Mouse (Mus musculus) forelimb bud, embryonic 11.5 days (tissue): Measurements from ENCODE around the gene G6pdx.

ENCODE experiments used
- DNase-seq: peaks from one replicate; pipeline ENCODE4 v3.0.0-alpha.2; 2012; ENCODE audit warnings: low read depth, low spot score

The G6pdx gene

DNA sequence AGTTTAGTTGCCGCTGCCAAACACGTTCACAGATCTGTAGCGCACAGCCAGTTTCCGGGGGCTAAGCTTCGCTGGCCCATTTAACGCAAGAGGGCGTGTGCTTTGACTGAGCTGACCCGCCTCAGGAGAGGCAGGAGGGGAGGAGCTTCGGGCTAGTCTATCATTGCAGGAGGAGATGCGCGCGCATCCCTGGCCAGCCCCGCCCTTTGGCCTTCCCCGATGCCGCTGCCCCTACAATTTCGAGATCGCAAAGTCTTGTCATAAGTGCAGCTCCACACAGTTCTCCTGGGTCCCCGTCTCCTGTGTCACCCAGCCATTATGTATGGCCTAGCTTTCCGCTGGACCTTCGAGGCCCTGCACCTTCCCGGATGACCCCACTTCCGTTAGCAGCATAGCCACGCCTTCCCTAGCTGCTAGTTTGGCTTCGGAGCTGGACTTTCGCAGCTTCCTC lies at the start of gene G6pdx:
Gene G6pdx, minus strand, starts transcription at position 369 of the 451 bp plus-strand sequence.
- peak; percentile 81 for DNase-seq

DNA sequence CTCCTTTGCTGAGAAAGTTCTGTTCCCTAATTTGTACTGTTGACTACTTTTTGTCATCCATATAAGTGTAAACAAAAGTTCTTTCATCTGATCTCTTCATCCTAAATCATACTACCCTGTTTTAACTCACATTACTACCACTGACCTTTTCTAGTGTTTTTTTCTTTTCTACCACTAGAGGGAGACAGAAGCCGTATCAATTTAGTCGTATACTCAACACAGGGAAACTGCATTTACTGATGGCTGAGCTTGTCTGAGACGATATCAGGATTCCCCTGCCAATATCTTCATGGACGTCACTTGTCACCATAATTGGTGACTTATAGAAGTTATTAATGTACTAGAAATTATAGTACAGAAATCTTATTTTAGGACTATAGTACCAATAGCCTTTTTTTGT lies 23.8 kb upstream of the G6pdx start:
- peak; percentile 30 for DNase-seq

DNA sequence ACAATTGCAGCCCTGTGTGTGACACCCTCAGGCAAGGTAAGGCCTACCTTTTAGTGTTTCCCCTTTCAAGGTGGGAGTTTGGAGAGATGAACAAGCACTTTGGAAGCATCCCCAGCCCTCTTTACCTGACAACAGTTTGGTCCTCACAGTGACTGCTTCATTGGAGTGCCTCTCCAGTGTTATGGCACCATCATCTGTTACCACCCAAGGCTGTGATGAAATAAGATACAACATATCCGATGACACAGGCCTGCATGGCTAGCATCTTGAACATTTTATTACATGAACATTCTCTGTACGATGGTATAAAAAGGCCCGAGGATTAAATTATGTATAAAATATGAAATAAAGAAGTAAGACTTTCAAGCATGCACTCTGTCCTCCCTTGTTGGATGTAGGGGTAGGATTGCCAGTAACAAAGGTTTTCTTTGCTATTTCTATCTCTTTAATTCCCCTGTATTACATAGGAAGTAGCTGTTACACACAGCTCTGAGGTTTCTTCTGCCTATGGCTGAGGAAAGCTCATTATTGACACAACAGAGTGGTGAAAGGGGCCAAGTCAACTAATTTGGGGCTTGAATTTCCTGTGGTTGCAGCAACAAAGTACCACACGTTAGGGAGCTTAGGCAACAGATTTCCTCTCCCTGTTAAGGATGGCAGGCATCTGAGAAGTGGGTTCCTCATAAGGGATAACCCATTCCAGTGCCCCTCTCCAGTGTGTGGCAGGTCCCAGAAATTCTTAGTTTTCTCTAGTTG lies 22.3 kb upstream of the G6pdx start:
- no peak for DNase-seq

DNA sequence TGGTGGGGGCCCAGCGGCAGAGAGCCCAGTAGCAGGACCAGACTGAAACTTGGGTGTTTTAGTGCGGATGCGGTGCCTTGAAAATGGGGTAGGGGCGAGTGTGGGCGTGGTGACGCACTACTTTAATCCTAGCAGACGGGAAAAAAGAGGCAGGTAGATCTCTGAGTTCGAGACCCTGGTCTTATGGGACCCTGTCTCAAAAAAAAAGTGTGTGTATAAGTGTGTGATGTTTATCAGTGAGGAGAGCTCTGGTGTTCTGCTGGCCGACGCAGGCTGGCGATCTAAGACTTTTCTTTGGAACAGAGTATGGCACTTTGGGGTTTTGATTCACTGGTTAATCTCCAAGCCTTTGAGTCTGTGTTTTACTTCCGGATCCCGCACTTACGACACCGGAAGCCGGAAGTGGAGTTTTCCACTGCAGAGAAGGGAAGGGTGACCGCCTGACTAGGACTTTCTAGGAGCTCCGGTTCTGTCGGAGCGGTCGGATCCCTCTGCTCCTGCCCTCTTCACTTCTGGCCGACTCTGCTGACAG lies 362 bp upstream of the G6pdx start:
- peak; percentile 77 for DNase-seq

DNA sequence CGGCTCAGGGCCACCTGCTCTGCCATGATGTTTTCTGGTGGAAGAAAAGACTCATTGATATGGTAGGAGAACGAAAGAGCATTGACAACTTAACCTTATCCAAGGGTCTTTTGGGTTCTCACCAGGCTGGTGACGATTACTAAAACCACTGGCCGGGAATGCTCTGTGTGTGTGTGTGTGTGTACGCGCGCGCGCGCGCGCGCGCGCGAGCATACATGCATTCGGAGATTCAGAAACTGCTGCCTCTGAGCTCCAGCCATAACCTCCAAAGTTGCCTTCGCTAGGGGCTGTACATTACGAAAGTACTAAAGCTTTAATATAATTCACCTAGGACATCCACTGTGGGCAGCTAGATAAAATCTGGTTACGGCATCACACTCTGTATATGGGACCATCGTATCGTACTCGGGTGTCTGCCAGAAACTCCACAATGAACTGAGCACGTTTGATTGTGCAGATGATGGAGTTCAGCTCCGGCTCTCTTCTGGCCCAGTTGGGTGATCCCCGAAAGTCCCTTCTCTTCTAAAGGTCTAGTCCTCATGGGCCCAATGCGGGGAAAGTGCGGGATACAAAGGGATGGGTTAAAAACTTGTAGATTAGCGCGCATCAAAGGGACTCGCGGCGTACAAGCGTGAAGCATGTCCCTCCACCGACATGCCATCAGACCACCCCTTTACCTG lies 708 bp downstream of the G6pdx start:
- peak; percentile 7 for DNase-seq

DNA sequence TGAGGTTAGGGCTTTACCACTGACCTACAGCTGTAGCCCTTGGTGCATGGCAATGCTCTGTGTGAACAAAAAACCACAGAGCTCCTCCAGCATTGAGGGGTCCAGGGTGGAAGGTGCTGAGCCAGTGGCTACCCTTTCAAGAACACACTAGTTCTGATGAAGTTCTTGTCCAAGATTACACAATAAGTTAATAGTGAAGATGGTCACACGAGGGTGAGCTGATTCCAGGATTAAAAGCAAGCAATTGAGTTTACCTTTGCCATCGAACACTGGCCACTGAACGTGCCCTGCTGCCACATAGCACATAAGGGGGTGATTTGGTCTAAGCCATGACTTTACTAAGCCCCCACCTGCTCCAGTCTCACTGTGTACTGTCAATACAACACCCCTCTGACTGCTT lies 1.9 kb downstream of the G6pdx start:
- no peak for DNase-seq

DNA sequence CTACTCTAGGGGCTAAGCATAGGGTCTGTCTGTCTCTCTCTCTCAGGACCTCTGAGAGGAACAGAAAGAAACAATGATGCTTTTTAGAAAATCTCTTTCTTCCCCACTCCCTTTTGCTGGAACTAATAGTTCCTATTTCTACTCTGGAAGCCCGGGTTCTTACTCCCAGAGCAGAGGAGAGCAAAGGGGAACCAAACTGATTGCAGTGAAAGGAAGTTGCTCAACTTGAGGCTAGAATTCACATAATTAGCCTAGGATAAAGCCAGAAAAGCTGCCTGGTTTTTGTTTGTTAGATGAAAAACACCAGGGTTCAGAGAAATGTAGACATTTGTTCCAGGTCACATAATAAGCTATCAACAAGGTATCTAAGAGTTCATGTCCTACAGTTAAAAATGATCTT lies 2.7 kb downstream of the G6pdx start:
- DNase-seq = no peak

DNA sequence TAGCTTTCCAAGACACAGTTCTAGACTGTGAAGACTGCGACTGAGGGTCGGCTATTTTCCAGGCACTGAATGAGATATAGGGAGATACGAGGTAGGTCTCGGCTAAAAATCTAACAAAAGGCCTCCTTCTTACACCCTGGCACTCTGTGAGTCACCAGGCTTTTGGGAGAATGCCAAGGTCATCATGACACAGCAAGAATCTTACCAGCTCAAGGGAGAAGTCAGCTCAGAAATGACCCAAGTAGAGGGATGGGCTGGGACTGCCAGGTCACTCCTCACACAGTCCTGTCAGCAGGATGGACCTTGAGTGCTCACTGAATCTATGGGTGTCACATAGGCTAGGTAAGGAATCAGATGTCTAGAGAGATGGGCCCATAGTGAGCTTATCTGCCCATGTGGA lies 3.8 kb downstream of the G6pdx start:
- no peak for DNase-seq

DNA sequence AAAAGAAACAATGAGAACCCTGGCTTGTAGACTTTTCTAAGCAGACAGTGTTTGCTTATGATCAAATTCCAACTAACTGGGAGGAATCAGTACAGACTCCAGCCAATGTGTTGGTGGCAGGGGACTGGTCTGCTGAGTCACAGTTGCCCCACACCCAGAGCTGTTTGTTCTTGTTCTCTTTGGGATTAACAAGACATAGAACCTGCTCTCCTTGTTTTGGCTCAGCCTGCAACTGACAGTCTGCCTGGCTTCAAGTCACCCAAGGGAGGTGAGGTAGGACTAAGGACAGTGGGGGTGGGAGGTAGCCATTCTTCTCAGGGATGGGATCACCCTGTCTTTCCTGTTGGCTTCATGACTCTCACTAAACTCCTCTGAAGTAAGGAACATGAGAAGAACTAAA lies 4.6 kb downstream of the G6pdx start:
- DNase-seq = no peak

DNA sequence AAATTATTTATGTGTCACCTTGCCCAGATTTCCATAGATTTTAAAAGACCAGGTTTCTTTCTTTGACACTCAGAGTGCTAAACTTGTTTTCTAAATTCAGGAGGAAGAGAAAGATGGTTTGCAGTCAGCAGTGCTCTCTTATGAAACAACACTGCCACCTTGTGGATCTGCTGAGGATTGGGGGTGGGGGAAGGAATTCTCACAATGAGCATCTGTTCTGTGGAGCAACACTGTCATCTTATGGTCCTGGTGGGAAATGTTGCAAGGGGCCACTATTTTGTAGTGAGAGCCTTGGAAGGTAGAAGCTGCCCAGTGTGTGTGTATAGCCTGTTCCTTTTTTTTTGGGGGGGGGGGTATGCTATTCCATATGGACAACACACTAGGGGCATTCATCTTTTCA lies 15.6 kb downstream of the G6pdx start:
- peak; percentile 78 for DNase-seq

DNA sequence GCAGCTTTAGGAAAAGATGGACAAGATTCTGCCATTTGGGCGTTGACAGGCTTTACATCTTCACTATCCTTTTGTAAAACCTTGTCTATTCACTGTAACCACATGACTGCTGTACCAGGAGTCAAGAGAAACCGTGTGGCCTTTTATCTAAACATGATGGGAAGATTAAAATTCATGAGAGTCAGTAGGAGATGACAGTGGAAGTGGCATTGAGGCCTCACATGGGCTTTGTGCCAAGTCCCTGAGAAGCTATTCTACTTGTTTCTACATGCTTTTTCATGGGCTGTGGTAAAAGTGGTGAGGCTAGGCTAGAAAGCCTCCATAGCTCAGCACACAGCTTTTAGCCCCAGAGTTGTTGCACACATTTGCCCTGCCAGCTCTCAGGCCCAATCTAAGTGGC lies 20.7 kb downstream of the G6pdx start:
- no peak for DNase-seq

DNA sequence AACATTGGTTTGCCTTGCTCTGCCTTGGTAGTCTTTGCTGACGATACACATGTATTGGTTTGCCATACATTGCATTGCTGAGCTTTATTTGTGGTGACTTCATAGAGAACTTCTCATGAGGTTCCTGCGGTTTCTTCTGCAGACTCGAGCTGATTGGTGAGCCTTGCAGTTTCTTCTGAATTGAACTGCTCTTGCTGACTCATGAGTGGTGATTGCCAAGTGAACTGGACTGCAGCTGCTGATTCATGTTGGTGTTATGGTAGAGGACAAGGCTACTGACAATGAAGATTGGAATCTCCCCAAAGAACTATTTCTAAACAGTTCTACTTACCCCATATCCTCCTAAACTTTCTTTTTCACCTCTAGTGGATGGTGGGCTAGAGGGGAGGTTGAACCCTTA lies 28.9 kb downstream of the G6pdx start:
- no peak for DNase-seq

DNA sequence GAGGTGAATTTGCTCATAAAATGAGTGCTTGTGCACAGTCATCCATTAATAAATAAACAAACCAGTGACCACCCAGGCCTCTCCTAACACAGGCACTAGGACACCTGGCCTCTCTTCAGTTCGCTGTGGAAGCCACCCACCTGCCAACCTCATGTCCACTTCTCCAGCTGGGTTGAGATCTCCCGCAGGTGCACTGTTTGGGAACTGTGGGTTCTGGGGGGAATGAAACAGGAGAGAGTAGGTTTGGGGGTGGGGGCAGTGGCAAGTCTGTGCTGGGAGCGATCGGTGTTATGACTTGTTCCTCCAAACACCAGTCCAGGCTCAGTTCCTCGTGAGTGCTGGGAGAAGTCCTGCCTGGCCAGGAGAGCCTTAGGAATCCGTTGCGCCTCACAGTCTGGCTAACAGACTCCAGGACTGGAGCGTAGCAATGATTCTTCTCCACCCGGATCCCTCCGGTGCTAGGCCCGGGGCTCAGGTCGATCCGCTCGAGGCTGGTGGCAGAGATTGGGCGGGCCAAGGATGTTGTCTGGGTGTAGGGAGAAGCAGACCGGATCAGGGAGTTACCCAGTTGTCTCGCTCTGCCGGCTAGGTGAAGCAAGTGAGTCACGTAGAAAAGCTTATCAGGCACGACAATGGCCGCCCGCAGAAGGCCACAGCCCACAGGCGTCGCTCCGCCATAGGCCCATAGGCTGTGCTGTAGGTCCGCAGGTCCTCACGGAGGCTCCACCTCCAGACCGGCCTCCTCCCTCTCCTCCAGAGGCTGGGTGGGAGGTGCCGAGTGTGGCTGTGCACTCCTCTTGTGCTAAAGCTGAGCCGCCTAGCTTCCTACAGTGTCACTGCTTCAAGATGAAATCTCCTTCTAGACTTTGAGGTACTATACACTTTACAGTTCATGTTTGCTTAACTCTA lies 36.2 kb downstream of the G6pdx start, which contains the start of the genes Fam3a and Ikbkg:
Gene Fam3a, minus strand, starts transcription at position 738 of the 909 bp plus-strand sequence.
Gene Ikbkg, plus strand, starts transcription at position 756 of the 909 bp plus-strand sequence.
- peak; percentile 85 for DNase-seq

DNA sequence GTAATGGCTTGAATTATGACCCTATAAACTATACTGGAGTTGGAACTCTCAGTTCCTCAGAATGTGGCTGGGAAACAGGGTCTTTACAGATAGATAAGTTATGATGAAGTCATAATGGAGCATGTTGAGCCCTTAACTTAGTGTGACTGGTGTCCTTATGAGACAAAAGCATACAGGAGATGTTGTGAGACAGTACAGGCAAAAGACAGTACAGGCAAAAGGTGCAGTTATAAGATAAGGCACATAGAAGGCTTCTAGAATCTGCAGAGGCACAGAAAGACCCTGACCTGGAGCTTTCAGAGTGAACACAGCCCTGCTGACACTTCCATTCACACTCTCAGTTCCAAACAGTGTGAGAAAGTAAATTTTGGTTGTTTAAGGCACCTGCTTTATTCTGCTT lies 40.8 kb downstream of the G6pdx start:
- no peak for DNase-seq

DNA sequence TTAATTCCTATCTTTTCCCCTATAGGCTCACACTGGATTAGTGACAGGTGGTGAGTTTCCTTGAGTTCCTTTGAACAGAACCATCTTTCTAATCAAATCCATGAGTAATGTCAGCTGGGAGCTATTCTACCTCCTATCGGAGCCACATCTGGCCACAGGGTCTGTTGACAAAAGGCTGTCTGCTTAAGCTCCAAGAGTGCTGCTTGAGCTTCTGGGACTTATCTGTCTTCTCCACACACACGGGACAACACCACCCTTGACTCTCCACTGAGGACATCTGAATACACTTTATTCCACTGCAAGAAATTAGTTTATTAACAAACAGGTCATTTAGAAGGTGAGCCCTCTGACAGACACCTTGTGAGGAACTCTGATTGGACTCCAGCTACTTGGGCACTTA lies 44.5 kb downstream of the G6pdx start:
- DNase-seq = no peak

DNA sequence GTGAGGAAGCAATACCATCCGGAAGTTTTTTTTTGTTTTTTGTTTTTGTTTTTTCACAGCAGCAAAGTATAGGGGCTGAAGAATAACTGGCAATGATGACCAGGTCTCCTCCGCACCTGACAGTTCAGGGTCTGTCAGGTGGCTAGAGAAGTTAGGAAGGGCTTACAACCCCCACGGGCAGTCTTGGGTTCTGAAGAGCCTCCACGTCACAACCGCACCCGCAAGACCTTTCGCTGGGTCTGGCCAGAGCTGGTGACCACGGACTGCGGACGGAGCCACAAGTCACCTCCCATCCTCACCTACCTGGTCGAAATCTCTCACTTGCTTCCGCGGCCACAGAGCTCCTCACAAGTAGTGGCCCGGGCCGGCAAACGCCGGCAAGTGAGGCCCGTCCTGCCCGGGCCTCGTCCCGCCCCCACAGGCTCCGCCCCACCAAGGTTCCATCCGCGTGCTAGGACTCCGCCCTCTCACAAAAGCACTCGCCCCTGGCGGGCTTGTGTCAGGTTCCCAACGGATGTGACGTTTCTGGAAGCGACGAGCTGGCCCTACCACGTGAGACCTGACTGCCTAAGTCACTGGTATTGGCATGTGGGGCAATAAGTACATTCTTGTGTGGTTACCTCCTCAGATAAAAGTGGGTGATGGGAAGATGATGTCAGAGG lies 56.0 kb downstream of the G6pdx start, which contains the start of the genes Ubl4a and Slc10a3:
Gene Ubl4a, minus strand, starts transcription at position 331 of the 662 bp plus-strand sequence.
Gene Slc10a3, minus strand, starts transcription at position 462 of the 662 bp plus-strand sequence.
- DNase-seq = peak; percentile 86

DNA sequence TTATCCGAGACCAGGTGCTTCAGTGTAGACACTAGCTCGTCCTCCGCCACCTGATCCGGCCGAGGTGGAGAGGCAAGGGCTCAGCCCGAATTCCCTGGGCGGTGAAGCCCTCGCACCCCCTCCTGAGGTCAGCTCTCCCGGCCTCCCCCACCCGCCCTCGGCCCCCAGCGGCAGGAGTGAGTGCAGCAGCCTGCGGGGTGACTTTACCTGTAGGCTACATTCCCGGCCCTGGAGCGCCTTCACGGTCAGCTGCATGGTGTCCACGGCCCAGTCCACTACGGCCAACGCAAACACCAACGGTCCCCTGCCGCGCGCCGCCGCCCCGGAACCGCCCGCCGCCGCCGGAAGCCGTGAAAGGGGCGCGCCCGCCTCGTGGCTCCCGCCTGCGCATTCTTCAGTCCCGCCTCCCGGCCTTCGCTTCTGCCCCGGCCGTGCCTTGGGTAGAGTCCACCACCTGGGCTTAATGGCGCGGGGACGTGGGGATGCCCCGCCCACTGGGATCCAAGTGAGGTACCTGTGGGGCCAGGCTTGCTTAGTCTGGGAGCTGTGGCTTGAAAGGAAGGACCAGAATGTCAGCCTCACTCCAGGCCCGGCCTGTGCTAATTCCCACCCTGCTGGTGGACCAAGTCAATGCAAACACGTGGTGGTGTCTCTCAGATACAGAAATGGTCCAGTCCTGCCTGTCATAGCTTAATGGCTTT lies 60.6 kb downstream of the G6pdx start:
- DNase-seq = peak; percentile 32

DNA sequence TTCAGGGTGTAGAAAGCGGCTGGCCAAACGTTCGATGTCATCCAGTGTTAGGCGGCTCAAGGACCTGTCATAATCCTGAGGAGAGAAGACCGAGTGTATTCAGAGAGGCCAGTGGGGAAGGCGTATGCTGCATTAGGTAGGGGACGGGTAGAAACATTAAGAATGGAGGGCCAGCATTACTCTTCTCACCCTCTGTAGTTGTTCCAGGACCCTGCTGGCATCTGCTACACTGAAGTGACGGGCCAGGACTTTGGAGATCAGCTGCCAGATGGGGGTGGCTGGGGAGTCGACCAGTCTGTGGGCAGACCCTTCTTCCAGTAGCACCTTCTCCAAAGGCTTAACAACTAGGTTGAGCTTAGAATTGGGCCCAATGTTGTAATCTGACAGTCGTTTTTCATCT lies 61.5 kb downstream of the G6pdx start:
- no peak for DNase-seq
